Mouse (Mus musculus): ENCODE data around the gene Acmsd.

- TF ChIP-seq MAFK (IDR thresholded peaks at IDR 0.05; ENCODE audit: insufficient read depth, low read depth, low read length) (no peak), ZC3H11A (IDR thresholded peaks at IDR 0.05; ENCODE audit: borderline replicate concordance, low read depth, low read length) (no peak), CHD2 (IDR thresholded peaks at IDR 0.05; ENCODE audit: low read depth, low read length) (no peak)
Observed at GRCm38 (mm10) chr1:127780849-127781248, 51.6 kb downstream of the Acmsd start.
